Mouse (Mus musculus): ENCODE results near the gene Ssbp4.
A peak's percentile ranks its signal among the peaks of the same experiment; 100 is the strongest.

- TF ChIP-seq CTCF (IDR thresholded peaks at IDR 0.05; ENCODE audit: insufficient read depth, low read length): peak; percentile 64
- TF ChIP-seq POLR2A (IDR thresholded peaks at IDR 0.05; ENCODE audit: borderline replicate concordance, extremely low read depth, low read depth, low read length): no peak
These were observed 16.4 kb upstream of the Ssbp4 start for GRCm38 (mm10) chr8:70625104-70625503.
